Mouse (Mus musculus) embryonic facial prominence, embryonic 10.5 days (tissue): ENCODE measurements around the gene Ppp1r14d. TPM values are rescaled to one million over a fixed set of nuclear protein-coding genes. Genes with fewer than 3 reads are reported as not detected.

ENCODE experiments used
- DNase-seq: peaks from one replicate; pipeline ENCODE4 v3.0.0-alpha.2; 2017; ENCODE audit warnings: low spot score
- H3K27ac ChIP-seq: fragments of 300-500 bp; sonication (generic); replicated peaks from 2 replicates; pipeline ENCODE4 v1.5.1; 2016; ENCODE audit warnings: mild to moderate bottlenecking
- H3K27me3 ChIP-seq: fragments of 300-500 bp; sonication (generic); replicated peaks from 2 replicates; pipeline ENCODE4 v1.6.1; 2016; ENCODE audit warnings: low read depth, mild to moderate bottlenecking; ENCODE audit not compliant: poor library complexity, severe bottlenecking
- H3K36me3 ChIP-seq: fragments of 300-500 bp; sonication (generic); replicated peaks from 2 replicates; pipeline ENCODE4 v1.6.1; 2016; ENCODE audit warnings: mild to moderate bottlenecking, moderate library complexity
- H3K4me1 ChIP-seq: fragments of 300-500 bp; sonication (generic); 2 replicates; pipeline ENCODE4 v1.6.1; 2016
- H3K4me3 ChIP-seq: fragments of 300-500 bp; sonication (generic); 2 replicates; pipeline ENCODE4 v1.5.1; 2016; ENCODE audit warnings: mild to moderate bottlenecking, moderate library complexity
- H3K9me3 ChIP-seq: fragments of 300-500 bp; sonication (generic); 2 replicates; pipeline ENCODE4 v1.6.1; 2016; ENCODE audit warnings: mild to moderate bottlenecking
- WGBS: fragments of 180-500 bp; shearing (Covaris S2); methylation state at CpG from one replicate; pipeline ENCODE4 v1.1.7; 2016; 5-methylcytosine and 5-hydroxymethylcytosine counted together
- polyA plus RNA-seq: library from polyadenylated mRNA; unstranded; fragments of >200 nt; fragmentation: Nextera tagmentation; extraction: Ambion mirVana; gene quantifications from 2 replicates; pipeline ENCODE4 v1.2.1, GENCODE M21; 2016

Gene Ppp1r14d
- polyA plus RNA-seq, 1 experiment from 2014 or later: 0.20 TPM

- Histone ChIP-seq H3K36me3 (0 out of 2 replicates have a peak, but pooled peaks cover 4% of the 10 kb centered on the region), H3K9me3 (no peaks in the 10 kb centered on the region), H3K27me3 (peaks cover 21% of the 10 kb centered on the region), H3K4me1 (peaks cover 12% of the 10 kb centered on the region), H3K27ac (no peak overlapping the region), H3K4me3 (no peak overlapping the region)
- WGBS: 67% methylated on average over 5 of the region's 5 CpGs
- no peak for DNase-seq
Measured at GRCm38 (mm10) chr2:119250377-119250776, 20.7 kb upstream of the Ppp1r14d start.

GRCm38 (mm10) chr2:119249592-119250061 is 19.9 kb upstream of the Ppp1r14d start:
- H3K4me3 ChIP-seq: no peak overlapping the region
- H3K36me3 ChIP-seq: 0 out of 2 replicates have a peak, but pooled peaks cover 4% of the 10 kb centered on the region
- H3K9me3 ChIP-seq: no peaks in the 10 kb centered on the region
- no peak for DNase-seq
- peaks cover 13% of the 10 kb centered on the region; the same call in 1 of the 2 replicates for H3K27me3 ChIP-seq
- WGBS: 68% methylated on average over 4 of the region's 4 CpGs
- H3K4me1 ChIP-seq: peaks cover 12% of the 10 kb centered on the region
- H3K27ac ChIP-seq: no peak overlapping the region

- 86% methylated on average over 9 of the region's 9 CpGs for WGBS
- no peak for DNase-seq
- peaks cover 12% of the 10 kb centered on the region for H3K4me1 ChIP-seq
- H3K27me3 ChIP-seq: no peaks in the 10 kb centered on the region
- H3K36me3 ChIP-seq: 0 out of 2 replicates have a peak, but pooled peaks cover 4% of the 10 kb centered on the region
- H3K27ac ChIP-seq: no peak overlapping the region
- no peak overlapping the region for H3K4me3 ChIP-seq
- no peaks in the 10 kb centered on the region for H3K9me3 ChIP-seq
Measured at GRCm38 (mm10) chr2:119247904-119248303, 18.2 kb upstream of the Ppp1r14d start.

- H3K36me3 ChIP-seq: 0 out of 2 replicates have a peak, but pooled peaks cover 4% of the 10 kb centered on the region
- no peak overlapping the region for H3K27ac ChIP-seq
- WGBS: 86% methylated on average over 7 of the region's 7 CpGs
- DNase-seq: no peak
- no peak overlapping the region for H3K4me3 ChIP-seq
- H3K4me1 ChIP-seq: 0 out of 2 replicates have a peak, but pooled peaks cover 6% of the 10 kb centered on the region
- peaks cover 11% of the 10 kb centered on the region for H3K27me3 ChIP-seq
- no peaks in the 10 kb centered on the region for H3K9me3 ChIP-seq
Measured at GRCm38 (mm10) chr2:119245246-119245645, 15.5 kb upstream of the Ppp1r14d start.

- H3K9me3 ChIP-seq: no peaks in the 10 kb centered on the region
- no peak overlapping the region for H3K27ac ChIP-seq
- DNase-seq: no peak
- peaks cover 6% of the 10 kb centered on the region for H3K4me1 ChIP-seq
- H3K27me3 ChIP-seq: peaks cover 38% of the 10 kb centered on the region
- H3K4me3 ChIP-seq: no peak overlapping the region
- WGBS: 78% methylated on average over 9 of the region's 9 CpGs
- H3K36me3 ChIP-seq: 0 out of 2 replicates have a peak, but pooled peaks cover 4% of the 10 kb centered on the region
Measured at GRCm38 (mm10) chr2:119242548-119242947, 12.8 kb upstream of the Ppp1r14d start.

GRCm38 (mm10) chr2:119240819-119241186 is 11.1 kb upstream of the Ppp1r14d start:
- Histone ChIP-seq H3K4me1 (peaks cover 15% of the 10 kb centered on the region), H3K4me3 (no peak overlapping the region), H3K9me3 (no peaks in the 10 kb centered on the region), H3K36me3 (no peaks in the 10 kb centered on the region), H3K27me3 (peaks cover 55% of the 10 kb centered on the region), H3K27ac (no peak overlapping the region)
- no peak for DNase-seq
- 89% methylated on average over 4 of the region's 4 CpGs for WGBS

GRCm38 (mm10) chr2:119240075-119240818 is 10.5 kb upstream of the Ppp1r14d start:
- no peak for DNase-seq
- H3K36me3 ChIP-seq: no peaks in the 10 kb centered on the region
- no peak overlapping the region for H3K4me3 ChIP-seq
- no peak overlapping the region for H3K27ac ChIP-seq
- 62% methylated on average over 4 of the region's 4 CpGs for WGBS
- H3K27me3 ChIP-seq: peaks cover 61% of the 10 kb centered on the region
- H3K4me1 ChIP-seq: peaks cover 15% of the 10 kb centered on the region
- H3K9me3 ChIP-seq: no peaks in the 10 kb centered on the region

- peaks cover 15% of the 10 kb centered on the region for H3K4me1 ChIP-seq
- WGBS: 60% methylated on average over 2 of the region's 2 CpGs
- peak overlapping the region; percentile 61; the same call in 1 of the 2 replicates for H3K4me3 ChIP-seq
- DNase-seq: no peak
- H3K27me3 ChIP-seq: peaks cover 76% of the 10 kb centered on the region
- H3K27ac ChIP-seq: no peak overlapping the region
- H3K36me3 ChIP-seq: no peaks in the 10 kb centered on the region
- no peaks in the 10 kb centered on the region for H3K9me3 ChIP-seq
Measured at GRCm38 (mm10) chr2:119238671-119239070, 9.0 kb upstream of the Ppp1r14d start.

GRCm38 (mm10) chr2:119237871-119238220 is 8.1 kb upstream of the Ppp1r14d start:
- 1% methylated on average over 31 of the region's 31 CpGs for WGBS
- Histone ChIP-seq H3K27ac (peak overlapping the region; percentile 78), H3K36me3 (no peaks in the 10 kb centered on the region), H3K9me3 (no peaks in the 10 kb centered on the region), H3K27me3 (peaks cover 77% of the 10 kb centered on the region), H3K4me1 (peaks cover 15% of the 10 kb centered on the region), H3K4me3 (peak overlapping the region; percentile 61)
- peak; percentile 53 for DNase-seq

GRCm38 (mm10) chr2:119237210-119237870 is 7.6 kb upstream of the Ppp1r14d start, which contains the start of gene Spint1:
Gene Spint1, plus strand, starts transcription at chr2:119237362.
- H3K36me3 ChIP-seq: no peaks in the 10 kb centered on the region
- H3K4me1 ChIP-seq: peaks cover 15% of the 10 kb centered on the region
- peak; percentile 59 for DNase-seq
- no peaks in the 10 kb centered on the region for H3K9me3 ChIP-seq
- WGBS: under 1% methylated on average over 73 of the region's 73 CpGs
- peaks cover 77% of the 10 kb centered on the region for H3K27me3 ChIP-seq
- H3K4me3 ChIP-seq: peak within 1 kb of the TSS; percentile 61
- peak within 1 kb of the TSS; percentile 78 for H3K27ac ChIP-seq

- Histone ChIP-seq H3K27ac (peak overlapping the region; percentile 78; the same call in 1 of the 2 replicates), H3K9me3 (no peaks in the 10 kb centered on the region)
Measured at GRCm38 (mm10) chr2:119236682-119237209, 7.0 kb upstream of the Ppp1r14d start.

GRCm38 (mm10) chr2:119209176-119209507 is 20.6 kb downstream of the Ppp1r14d start:
- Histone ChIP-seq H3K36me3 (peaks cover 39% of the 10 kb centered on the region), H3K4me1 (peaks cover 19% of the 10 kb centered on the region), H3K4me3 (peak overlapping the region; percentile 68), H3K9me3 (no peaks in the 10 kb centered on the region), H3K27me3 (no peaks in the 10 kb centered on the region), H3K27ac (peak overlapping the region; percentile 90)
- no peak for DNase-seq
- WGBS: 1% methylated on average over 13 of the region's 13 CpGs

More at GRCm38 (mm10) chr2:119236682-119237209, 7.0 kb upstream of the Ppp1r14d start:
- 5% methylated on average over 25 of the region's 25 CpGs for WGBS
- Histone ChIP-seq H3K4me3 (peak overlapping the region; percentile 61), H3K36me3 (no peaks in the 10 kb centered on the region), H3K4me1 (peaks cover 15% of the 10 kb centered on the region), H3K27me3 (peaks cover 77% of the 10 kb centered on the region)
- no peak for DNase-seq
